Mouse (Mus musculus) telencephalon, adult 2 months (tissue): ENCODE measurements around the gene Plch2.

Source experiments
- DNase-seq: peaks from one replicate; pipeline ENCODE4 v3.0.0-alpha.2; 2011; ENCODE audit warnings: low read depth, low spot score

Gene Plch2

DNA sequence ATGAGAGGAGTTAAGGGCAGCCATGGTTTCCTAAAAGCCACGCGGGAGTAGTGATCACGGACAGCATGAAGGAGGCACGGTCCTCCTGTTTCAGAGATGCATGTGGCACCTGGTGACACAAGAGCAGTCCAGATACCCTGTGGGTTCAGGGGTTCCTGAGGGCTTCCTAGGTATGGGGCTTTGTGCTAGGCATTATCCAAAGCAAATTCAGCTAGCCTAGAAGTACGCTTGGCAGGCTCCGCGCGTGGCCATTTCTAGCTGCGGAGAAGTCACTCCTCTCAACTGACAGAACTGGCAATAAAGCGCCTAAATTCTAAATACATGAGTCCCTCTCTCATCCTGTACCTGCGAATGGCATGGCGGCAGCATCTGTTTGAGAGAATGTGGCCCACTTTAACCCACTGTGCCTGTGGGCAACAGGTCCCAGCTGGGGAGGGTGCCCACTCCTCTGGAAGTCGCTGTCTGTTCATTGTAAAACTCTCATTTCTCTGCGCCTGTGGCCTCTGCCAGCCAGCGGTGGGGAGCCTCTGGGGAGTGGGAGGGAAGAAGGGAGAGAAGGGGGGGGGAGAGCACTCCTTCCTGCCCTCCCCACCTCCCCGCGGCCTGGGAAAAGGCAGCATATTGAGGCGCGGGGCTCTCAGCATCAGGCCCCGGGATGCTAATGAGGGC is 96.4 kb downstream of the Plch2 start:
- DNase-seq: no peak

DNA sequence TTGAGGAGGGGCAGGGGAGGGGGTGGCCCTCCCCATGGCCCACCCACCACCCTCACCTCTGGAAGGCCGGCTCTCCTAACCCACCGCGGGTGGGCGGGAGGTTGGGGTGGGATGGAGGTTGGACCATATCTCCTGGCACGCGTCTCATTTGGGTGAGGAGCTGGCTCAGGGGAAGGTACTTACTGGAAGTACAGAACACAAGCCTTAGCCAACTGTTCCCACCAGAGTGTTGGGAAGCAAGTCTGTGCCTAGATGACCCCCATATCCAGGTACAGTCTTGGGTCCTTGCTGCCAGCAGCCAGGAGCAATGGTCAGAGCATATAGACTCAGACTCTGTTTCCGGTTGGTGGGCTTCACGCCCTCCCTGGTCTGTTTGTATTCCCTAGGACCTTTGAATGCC is 98.0 kb downstream of the Plch2 start:
- DNase-seq: no peak

DNA sequence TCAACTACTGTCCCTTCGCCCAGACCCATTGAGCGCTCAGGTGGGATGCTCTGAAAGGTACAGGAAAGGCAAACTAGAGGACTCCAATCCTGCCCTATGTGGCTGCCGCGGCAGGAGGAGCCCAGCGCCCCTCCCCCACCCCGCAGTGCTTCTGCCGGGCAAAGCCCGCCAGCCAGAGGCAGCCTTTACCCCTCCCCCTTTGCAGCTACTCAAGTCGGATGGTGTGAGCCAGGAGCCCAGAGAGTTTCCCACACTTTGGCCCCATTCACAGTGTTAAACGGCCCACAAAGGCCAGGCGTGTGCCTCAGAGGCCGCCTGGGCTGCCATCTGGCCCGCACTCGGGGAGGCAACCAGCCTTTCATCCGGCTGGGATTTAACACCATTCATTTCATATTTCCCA is 98.4 kb downstream of the Plch2 start:
- DNase-seq: no peak

DNA sequence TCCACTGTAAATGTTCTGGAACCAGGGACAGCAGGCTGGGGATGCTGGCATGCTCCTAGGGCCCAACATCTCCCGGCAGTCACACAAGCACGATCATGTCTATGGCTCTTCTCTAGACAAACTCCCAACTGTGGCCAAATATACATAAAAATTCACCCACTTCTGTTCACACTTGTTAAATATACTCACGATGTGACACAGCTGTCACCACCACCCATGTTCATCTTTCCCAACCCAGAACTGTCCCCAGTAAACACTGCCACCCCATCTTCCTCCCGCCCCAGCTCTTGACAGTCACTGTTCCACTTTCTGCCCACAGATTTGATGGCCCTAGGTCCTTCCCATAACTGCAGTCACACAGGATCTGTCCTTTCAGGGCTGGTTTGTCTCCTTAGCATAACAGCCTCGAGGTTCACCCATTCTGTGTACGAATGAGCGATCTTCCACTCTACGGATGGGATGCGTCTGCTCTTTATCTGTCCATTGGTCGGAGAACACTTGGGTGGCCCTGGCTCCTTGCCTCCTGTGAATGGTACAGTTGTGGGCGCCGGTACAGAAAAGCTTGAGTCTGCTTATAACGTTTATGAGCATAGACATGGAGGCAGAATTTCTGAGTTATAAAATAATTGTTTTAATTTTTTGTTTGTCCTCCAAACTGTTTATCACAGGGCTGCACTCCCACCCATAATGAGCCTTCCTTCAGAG is 99.1 kb downstream of the Plch2 start:
- DNase-seq: no peak

DNA sequence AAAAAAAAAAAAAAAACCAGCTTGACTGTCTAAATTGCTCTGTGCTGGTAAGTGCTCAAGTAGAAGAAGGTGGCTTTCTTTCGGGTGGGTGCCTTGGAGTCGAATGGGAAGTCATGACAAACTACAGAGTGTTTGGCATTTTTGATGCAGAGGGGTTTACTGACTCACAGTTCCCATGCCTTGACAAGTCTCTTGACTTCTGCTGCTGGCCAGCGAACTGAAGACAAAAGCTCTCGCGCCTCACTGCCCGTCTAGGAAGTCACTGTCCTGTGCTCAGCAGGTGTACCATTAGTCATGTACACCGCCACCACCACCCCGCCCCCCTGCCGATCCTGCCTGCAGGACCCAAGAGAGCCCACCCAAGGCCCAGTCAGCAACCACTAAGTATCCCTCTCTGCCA is 100.0 kb downstream of the Plch2 start:
- no peak for DNase-seq

DNA sequence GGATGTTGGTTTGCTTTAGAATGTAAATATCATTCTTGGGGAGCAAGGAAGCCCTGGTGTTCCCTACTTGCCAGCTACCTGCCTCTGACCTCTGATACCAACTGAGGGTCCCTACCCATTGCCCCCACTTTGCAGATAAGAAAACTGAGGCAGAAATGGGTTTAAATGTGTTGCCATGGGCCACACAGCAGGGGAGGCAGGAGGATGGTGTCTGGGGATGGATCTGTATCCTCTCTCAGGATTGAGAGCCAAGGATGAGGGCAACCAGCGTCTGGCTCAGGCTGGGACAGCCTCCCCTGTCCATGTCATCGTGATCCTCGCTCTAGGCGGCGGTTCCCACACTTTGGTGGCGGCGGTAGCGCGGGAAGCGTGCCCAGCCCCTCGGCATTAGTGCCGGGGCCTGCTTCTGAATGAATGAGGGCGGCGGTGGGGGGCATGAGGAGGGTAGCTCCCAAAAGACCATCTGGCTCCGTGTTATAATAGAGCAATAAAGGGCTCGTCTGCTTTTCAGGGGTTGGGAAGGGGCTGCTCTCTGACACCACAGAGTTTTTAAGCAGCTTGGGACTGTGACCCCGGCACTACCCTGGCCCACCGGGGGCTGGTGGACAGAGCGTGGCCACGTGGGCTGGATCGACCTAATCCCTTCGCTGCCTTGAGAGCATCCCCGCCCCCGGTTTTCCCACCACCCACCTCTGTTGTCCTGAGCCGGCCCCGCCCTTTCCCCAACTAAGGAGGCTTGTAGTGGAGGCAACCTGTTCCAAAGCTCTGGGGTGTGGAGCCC is 103.9 kb downstream of the Plch2 start:
- no peak for DNase-seq

DNA sequence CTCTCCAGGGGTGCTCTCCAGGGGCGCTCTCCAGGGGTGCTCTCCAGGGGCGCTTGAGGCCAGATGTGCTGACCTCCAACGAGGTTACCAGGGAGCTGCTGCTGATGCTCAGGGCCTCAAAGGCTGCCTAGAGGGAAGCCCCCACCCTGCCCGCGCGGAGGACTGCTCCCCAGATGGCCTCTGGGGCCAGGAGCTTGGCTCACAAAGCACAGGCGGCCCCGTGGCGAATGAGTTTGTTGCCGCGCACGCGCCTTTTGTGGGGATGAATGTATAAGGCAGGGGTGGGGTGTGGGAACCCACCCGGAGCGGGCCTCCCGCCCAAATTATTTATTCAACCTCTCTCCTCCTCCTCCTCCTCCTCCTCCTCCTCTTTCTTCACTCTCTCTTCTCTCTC is 107.0 kb downstream of the Plch2 start:
- no peak for DNase-seq

DNA sequence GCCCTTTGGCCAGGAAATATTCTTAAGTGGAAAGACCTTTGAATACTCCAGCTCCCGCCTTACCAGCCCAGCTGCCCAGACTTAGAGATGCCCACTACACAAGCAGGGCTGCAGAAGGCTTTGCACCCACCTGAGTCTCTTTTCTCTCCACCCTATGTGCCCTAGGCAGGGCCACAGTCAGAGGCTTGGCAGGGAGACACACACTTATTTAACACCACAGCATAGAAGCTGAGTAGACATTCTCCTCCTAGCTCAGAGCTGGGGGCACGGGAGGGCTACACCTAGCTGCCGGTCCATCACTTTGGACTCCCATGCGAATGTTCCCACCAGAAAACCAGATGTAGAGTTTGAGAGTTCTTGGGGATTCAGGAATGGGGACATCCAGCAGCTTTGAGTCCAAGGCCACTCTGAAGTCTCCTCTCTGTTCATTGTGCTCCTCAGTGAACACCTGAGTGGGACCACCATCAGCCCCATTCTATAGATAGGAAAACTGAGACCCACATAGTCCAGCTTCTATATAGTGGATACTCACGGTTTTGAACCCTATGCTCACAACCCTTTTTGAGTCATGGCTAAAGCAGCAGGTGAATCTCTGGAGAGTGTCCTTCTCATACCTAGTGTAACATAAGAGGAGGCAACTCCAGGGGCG is 107.5 kb downstream of the Plch2 start:
- no peak for DNase-seq

DNA sequence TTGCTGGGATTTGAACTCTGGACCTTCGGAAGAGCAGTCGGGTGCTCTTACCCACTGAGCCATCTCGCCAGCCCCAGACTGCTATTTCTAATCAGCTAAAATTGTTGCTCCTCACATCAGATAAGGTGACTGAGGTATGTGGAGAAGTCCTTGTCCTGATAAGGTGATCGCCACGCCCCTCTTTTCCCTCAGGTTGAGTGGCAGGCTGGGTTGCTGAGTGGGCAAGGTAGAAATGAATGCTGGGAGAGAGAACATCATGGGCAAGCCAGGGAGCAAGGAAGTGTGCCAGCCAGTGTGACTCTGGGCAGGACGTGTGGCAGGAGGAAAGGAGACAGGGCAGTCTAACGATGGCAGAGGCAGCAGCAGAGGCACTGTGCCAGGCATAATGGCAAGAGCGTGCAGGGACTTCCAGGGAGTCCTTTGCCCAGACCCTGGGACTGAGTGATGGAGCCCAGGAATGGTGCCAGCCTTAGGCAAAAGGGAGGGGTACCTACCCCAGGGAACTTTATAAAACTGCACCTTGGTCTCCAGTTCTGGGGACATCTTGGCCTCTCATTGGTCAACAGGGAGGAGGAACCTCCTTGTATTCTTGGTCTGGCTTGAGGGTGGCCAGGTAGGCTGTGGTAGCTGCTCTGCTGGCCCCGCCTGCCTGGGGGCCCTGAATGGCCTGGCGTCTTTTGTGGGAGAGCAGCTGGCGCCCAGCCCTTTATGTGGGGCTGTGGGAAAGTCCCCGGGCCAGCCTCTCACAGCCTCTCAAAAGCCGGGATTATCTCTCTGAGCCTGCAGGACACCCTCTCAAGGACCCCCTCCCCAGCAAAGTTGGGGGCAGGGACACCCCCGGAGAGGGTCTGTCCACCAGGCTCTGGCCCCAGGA is 108.3 kb downstream of the Plch2 start:
- DNase-seq: no peak

DNA sequence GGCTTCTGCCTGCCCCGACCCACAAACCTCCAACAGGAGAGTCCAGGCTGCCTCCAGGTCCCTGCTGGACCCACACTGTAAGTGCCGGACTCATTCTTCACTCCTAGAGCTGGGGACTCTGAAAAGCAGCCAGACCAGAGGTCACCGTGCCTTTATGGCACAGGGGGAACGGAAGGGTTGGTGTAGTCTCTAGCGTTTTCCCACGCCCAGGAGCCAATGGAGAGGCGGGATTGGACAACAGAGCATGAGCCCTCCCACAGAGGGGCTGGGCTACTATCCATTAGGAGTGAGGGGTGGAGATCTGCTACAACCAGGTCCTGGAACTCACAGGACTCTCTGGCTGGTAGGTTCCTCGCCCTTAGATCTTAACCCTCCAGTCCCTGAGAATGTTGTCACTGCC is 110.3 kb downstream of the Plch2 start:
- no peak for DNase-seq

DNA sequence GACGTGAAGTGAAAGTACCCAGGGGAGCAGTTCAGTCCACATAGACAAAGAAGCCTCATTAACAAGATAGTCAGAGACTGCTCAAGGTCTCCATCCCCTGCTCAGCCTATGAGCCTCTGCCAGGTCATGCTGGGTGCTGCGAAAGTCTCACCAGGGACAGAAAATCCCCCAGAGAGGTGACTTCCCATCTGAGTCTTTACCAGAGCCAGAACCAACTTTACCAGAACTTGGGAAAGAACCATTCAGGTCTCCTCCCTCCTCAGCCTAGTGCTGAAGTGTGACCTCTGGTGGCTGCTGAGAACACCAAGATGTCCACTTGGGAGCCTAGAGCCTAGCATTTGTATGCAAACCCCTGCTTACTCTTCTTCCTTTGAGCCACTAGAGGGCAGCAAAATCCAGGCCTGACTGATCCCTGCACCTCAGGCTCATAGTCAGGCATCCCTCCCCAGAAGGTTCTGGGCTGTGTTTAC is 112.4 kb downstream of the Plch2 start:
- DNase-seq: peak; percentile 82

DNA sequence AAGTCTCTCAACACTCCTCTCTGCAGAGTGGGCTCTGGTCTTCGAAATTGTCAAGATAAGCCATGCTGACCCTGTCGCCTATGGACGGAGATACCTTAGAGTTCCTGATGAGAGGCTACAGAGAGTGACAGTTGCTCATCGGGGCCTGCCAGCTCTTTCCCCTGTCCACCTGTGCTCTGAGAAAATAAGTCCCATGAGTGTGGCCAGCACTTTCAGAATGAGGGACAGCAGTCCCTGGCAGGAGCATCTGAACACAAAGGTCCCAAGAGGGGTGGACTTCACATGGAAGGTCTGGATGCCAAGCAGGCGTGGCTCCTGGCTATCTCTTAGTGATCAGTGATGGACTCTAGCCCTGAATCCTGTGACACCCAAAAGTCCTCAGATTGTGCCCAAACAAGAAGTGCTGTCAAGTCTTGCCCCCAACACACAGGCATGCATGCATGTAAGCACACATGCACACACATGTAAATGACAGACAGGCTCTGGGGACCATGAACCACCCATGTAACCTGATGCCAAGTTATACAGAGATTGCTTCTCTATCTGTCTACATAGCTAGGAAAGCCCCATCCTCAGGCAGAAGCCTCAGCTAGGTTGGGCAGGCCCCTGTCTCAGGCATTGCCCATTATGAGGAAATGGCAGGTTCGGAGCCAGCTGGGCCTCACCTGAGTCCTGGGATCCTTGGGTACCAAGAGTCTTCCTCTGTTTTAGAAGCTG is 113.1 kb downstream of the Plch2 start:
- no peak for DNase-seq

DNA sequence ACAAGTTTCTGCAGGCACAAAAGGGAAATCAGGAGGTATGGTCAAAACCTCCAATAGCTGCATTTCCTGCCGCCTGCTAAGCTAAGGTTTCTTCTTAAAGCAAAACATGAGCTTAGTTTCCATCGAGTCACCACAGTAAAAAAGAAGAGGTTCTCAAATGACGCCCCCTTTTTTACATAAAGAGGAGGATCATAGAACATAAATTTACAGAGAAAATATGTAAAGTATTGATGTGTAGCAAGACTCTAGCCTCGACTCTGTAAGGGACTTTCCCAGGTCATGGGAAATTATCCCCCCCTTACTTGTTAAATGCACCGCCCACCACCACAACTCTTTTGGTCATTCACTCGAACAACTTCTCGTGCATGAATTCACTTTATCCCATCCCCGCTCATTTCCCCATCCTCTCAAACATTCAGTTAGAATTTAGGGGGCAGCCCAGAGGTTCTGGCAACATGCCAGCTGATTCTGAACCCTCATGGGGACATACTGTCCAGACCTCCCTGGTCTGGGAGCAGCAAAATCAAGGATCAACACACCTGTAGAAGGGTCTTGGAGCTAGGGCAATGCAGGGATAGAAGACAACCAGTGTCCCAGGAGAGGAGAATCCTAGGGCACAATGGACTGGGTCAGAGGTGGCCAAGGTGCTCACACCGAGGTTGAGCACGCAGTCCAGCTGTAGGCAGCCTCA is 113.8 kb downstream of the Plch2 start:
- no peak for DNase-seq

DNA sequence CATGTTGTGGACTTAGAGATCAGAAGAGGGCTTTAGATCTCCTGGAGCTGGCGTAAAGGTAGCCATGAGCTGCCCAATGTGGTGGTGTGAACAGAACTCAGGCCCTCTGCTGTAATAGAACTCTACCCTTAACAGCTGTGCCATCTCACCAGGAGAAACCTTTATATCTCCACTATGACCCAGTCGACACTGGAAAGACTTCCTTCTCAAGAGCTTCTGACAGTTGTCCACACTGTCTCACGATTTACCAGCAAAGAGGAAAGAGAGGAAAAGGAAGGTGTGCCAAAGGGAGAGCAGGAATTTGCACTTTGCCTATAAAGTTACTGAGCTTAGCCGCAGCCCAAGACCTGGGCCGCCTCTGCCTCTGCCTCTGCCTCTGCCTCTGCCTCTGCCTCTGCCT is 114.8 kb downstream of the Plch2 start:
- no peak for DNase-seq

DNA sequence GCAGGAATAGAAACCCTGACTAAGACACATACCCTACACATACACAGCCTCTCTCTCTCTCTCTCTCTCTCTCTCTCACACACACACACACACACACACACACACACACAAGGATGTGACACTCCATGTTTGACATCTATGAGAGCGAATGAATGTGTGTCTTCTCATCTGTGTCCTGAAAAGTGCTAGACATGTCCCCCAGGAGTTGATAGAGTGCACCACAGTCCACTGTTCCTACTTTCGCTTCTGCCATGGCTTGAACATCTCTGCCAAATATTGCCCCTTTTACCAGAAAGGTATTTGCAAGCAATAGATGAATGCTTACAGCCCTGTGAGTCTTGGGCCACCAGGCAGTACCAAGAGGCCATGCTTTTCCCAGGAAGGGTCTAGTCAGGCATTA is 116.4 kb downstream of the Plch2 start:
- no peak for DNase-seq

DNA sequence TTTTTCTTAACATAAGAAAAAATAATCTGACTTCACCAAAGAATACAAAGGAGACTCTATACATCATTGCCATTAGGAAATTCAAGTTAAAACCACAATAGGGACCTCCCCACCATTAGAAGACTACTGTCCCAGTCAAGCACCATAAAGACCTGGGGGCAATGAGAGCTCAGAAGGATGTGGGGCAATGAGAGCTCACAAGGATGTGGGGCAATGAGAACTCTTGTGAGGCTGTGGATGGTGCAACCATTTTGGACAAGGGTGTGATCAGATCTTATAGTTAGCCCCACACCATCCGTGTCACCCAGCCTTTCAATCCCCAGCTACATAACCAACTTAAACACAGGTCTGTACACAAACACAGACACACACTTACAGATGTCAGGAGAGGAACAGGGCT is 118.8 kb downstream of the Plch2 start:
- no peak for DNase-seq

DNA sequence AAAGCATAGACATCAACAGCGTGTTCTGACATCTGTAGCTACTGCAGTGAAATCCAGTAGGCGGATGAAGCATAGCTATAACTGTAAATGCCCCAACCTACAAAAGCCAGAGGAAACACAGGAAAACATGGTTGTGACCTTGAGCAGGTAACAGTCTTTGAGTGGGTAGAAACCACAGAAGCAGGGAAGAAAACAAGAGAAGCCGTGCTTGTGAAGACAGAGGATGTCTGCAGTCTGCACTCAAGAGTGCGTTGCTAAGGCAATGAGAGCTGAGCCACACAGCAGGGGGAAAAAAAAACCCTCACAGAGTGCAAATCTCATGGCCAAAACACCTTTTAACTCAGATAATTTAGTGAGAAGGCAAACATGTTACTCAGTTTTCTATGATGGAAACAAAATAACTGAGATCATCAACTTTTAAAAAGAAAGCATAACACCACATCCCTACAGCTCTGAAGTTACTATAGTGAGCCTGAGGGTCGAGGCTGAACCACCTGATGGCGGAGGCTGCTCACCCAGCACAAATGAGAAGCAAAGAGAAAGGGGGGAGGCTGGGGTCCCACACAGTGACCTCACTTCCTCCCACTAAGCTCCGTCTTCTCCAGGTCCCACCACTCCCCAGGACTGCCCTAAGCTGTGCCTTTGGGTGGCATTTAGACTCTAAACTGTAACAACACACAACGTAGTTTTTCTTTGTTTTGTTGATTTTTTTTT is 119.9 kb downstream of the Plch2 start:
- no peak for DNase-seq

DNA sequence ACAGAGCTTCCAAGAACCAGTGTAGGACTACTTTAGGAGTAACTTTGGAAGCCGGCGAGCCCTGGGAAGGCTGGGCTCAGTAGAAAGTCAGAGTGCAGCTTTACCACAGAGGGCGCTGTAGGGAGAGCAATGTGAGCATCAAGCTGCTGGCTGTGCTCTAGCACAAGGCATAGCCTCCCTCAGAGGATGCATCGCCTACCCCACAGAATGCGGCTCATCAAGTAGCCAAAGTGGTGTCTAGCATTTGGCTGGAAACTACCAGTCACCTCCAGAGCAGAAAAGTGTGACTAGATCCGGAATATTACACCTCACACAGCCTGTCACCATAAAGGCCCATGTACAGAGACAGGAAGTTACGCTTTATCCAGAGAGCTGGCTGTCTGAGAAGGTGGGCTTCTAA is 120.8 kb downstream of the Plch2 start:
- no peak for DNase-seq

DNA sequence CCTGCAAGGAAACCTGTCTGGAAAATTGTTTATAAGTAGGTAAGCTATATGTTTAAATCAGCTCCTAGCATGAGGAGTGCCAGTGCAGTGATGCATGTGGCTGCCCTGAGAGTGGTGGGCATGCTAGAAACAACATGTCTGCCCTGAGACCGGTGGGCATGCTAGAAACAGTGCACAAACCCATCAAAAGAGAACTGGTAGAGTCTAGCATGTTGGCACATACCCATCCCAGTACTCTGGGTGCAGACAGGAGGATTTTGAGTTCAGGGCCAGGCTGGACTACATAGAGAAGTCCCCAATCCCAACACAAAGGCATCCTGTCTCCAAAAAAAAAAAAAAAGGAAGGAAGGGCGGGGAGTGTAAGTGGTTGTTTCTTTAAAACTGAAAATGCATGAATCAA is 121.8 kb downstream of the Plch2 start:
- no peak for DNase-seq
